ENCODE assay signal across 9 mouse cellular contexts in the genomic region with DNA sequence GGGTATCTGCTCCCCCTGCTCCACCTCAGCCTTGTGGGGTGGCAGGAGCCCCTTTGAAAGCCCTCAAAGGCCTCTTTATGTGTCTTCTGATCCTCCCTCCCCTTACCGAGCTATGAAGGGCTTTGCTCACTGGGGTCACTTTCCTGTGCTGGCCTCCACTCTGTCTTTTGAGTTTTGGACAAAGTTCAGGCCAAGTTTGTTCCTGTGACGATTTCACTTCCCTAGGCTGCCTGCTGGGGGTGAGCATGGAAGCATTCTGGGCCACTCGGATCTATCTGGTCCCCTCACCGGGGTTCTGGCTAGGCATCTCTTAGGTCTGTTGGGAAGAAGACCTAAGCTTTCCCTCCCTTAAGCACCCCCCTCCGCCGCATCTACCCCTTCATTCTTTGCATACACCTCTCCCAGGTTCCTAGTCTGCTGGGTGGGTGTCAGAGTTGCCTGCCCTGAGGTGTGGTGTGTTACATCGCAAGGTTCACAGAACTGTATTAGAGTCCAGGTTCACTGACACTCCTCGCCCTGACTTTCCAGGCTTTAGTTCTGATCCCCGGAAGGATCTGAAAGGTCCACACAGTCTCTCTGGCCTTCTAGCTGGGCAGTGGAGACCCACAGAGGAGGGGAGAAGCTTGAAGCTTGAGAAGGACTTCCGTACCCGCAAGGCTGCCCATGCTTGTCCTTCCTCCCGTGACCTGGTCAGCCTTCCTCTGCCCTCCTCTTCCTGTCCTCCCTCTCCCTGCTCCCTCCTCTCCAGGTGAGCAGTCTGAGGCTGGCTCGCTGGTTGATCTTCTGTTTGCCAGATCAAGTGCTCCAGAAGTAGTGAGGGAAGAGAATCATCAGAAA. TPM values are rescaled to one million over a fixed set of nuclear protein-coding genes. Genes with fewer than 3 reads are reported as not detected.
DNase-seq lines count a peak whose midpoint lies in the region; ATAC-seq and TF ChIP-seq lines count a peak whose summit lies in the region.
"Had no signal": no experiment of that assay in that cellular context is flagged by ENCODE, and none has a peak within 500 bp of the region (broad histone marks: within the 10 kb centered on the region; RNA-seq: fewer than 3 reads in every experiment).

No protein-coding gene starts in this region.

- intact Hi-C loops in gastrocnemius, postnatal 14 days (cut with DNase I; ENCODE audit: low total_unique reads): no loop called here

- H3K27ac ChIP-seq in forebrain, embryonic 11.5 days (ENCODE audit: low read depth, low read length): peak overlapping the region; percentile 98
- no peak overlapping the region for H3K27ac ChIP-seq in forebrain, postnatal 0 days (ENCODE audit: low read depth, low read length)
- H3K27ac ChIP-seq in liver, embryonic 11.5 days (ENCODE audit: low read depth, low read length): peak overlapping the region; percentile 28; the same call in 1 of the 2 replicates

- ATAC-seq in forebrain, embryonic 11.5 days (replicated peaks; ENCODE audit: low FRiP score): peak; percentile 1; the same call in 1 of the 2 replicates
- no peak for ATAC-seq in forebrain, postnatal 0 days
- ATAC-seq in liver, embryonic 11.5 days (replicated peaks; ENCODE audit: low FRiP score): 0 out of 2 replicates have a peak, but pooled peaks have one; percentile 6
- ATAC-seq in frontal cortex, adult (ENCODE audit: low TSS enrichment): no peak

- no peaks in the 10 kb centered on the region for H3K27me3 ChIP-seq in forebrain, embryonic 11.5 days (ENCODE audit: control insufficient read depth, insufficient read depth, low read length)
- no peaks in the 10 kb centered on the region for H3K27me3 ChIP-seq in forebrain, postnatal 0 days (ENCODE audit: insufficient read depth, low read length)
- H3K27me3 ChIP-seq in E14TG2a.4 (ENCODE audit: insufficient read depth, low read length): peaks cover 73% of the 10 kb centered on the region
- H3K27me3 ChIP-seq in liver, embryonic 11.5 days (replicated peaks; ENCODE audit: control insufficient read depth, insufficient read depth, low read length): no peaks in the 10 kb centered on the region

- H3K4me3 ChIP-seq in forebrain, embryonic 11.5 days (ENCODE audit: low read depth, low read length): no peak overlapping the region
- no peak overlapping the region for H3K4me3 ChIP-seq in forebrain, postnatal 0 days (ENCODE audit: low read depth, low read length)
- 0 out of 2 replicates have a peak overlapping the region, but pooled peaks have one; percentile 17 for H3K4me3 ChIP-seq in E14TG2a.4 (replicated peaks; ENCODE audit: low read length)
- H3K4me3 ChIP-seq in liver, embryonic 11.5 days (ENCODE audit: low read depth, low read length): no peak overlapping the region

- H3K4me2 ChIP-seq in forebrain, embryonic 11.5 days (ENCODE audit: low read depth, low read length, severe bottlenecking): peak overlapping the region; percentile 40; the same call in 1 of the 2 replicates
- H3K4me2 ChIP-seq in forebrain, postnatal 0 days (ENCODE audit: low read depth): no peak overlapping the region
- peak overlapping the region; percentile 41 for H3K4me2 ChIP-seq in liver, embryonic 11.5 days

- peak overlapping the region; percentile 55 for H3K9ac ChIP-seq in forebrain, embryonic 11.5 days (ENCODE audit: low read length)
- no peak overlapping the region for H3K9ac ChIP-seq in forebrain, postnatal 0 days
- no peak overlapping the region for H3K9ac ChIP-seq in liver, embryonic 11.5 days (ENCODE audit: low read depth, low read length)

- no peaks in the 10 kb centered on the region for H3K36me3 ChIP-seq in forebrain, embryonic 11.5 days (ENCODE audit: control insufficient read depth, insufficient read depth, low read length)
- no peaks in the 10 kb centered on the region for H3K36me3 ChIP-seq in forebrain, postnatal 0 days (ENCODE audit: insufficient read depth)
- H3K36me3 ChIP-seq in E14TG2a.4 (ENCODE audit: insufficient read depth, low read length): no peaks in the 10 kb centered on the region
- no peaks in the 10 kb centered on the region for H3K36me3 ChIP-seq in liver, embryonic 11.5 days (ENCODE audit: control insufficient read depth, insufficient read depth, low read length)

- no peak for DNase-seq in forebrain, embryonic 11.5 days (ENCODE audit: low spot score)
- DNase-seq in forebrain, postnatal 0 days: no peak
- DNase-seq in kidney, adult 8-10 months: peak; percentile 59 to 62
- DNase-seq in liver, embryonic 11.5 days (ENCODE audit: low spot score): no peak
- no peak for DNase-seq in gastrocnemius, postnatal 4 days (ENCODE audit: low spot score in 2 of 2)
- no peak for DNase-seq in gastrocnemius, postnatal 14 days
- DNase-seq: cerebellum, postnatal 14 days had no signal

- WGBS in forebrain, embryonic 11.5 days: 11% methylated on average over 13 of the region's 13 CpGs
- 34% methylated on average over 13 of the region's 13 CpGs for WGBS in forebrain, postnatal 0 days
- WGBS in liver, embryonic 11.5 days: 41% methylated on average over 13 of the region's 13 CpGs

- no peaks in the 10 kb centered on the region for H3K9me3 ChIP-seq in forebrain, embryonic 11.5 days (ENCODE audit: control insufficient read depth, low read length)
- H3K9me3 ChIP-seq in forebrain, postnatal 0 days (ENCODE audit: low read length): no peaks in the 10 kb centered on the region
- H3K9me3 ChIP-seq in E14TG2a.4 (ENCODE audit: low read length): no peaks in the 10 kb centered on the region
- H3K9me3 ChIP-seq in liver, embryonic 11.5 days (ENCODE audit: control insufficient read depth, low read length): no peaks in the 10 kb centered on the region

- no peak for TF ChIP-seq CTCF in forebrain, postnatal 0 days (IDR thresholded peaks at IDR 0.05; ENCODE audit: low read depth)
- no peak for TF ChIP-seq CTCF in E14TG2a.4 (conservative IDR thresholded peaks at IDR 0.05; ENCODE audit: low read length)

- peaks cover 40% of the 10 kb centered on the region for H3K4me1 ChIP-seq in forebrain, embryonic 11.5 days (replicated peaks; ENCODE audit: control insufficient read depth, insufficient read depth, low read length)
- no peaks in the 10 kb centered on the region for H3K4me1 ChIP-seq in forebrain, postnatal 0 days (ENCODE audit: insufficient read depth)
- peaks cover 56% of the 10 kb centered on the region for H3K4me1 ChIP-seq in E14TG2a.4 (replicated peaks; ENCODE audit: low read depth, low read length)
- peaks cover 36% of the 10 kb centered on the region for H3K4me1 ChIP-seq in liver, embryonic 11.5 days (replicated peaks; ENCODE audit: control insufficient read depth, insufficient read depth, low read length)

RNA-seq across cellular contexts. Expression of gene Slc45a3, which starts 9.9 kb away (rescaled TPM):
- polyA plus RNA-seq in forebrain, embryonic 11.5 days (2014; fragmentation: Nextera tagmentation; extraction: Ambion mirVana): 8.4 and 9.4 TPM in 2 replicates
- total RNA-seq in forebrain, postnatal 0 days (2014; rRNA removed): 0.85 and 0.86 TPM in 2 replicates
- polyA plus RNA-seq in forebrain, postnatal 0 days (2015; fragmentation: Nextera tagmentation; extraction: Ambion mirVana): 0.69 and 0.78 TPM in 2 replicates
- polyA plus RNA-seq in liver, embryonic 11.5 days (2014; fragmentation: Nextera tagmentation; extraction: Ambion mirVana): 3.5 and 3.8 TPM in 2 replicates
- 1 to 10 TPM; 3.2 to 3.3 TPM for total RNA-seq in gastrocnemius, postnatal 4 days (2021)
- total RNA-seq in gastrocnemius, postnatal 14 days (2021): 1 to 10 TPM; 1.0 to 1.1 TPM

RNA-seq across cellular contexts. Expression of gene Elk4, which starts 34.7 kb away (rescaled TPM):
- 19.8 and 20.3 TPM in 2 replicates for polyA plus RNA-seq in forebrain, embryonic 11.5 days (2014; fragmentation: Nextera tagmentation; extraction: Ambion mirVana)
- 18.6 and 25.5 TPM in 2 replicates for total RNA-seq in forebrain, postnatal 0 days (2014; rRNA removed)
- 8.0 and 8.2 TPM in 2 replicates for polyA plus RNA-seq in forebrain, postnatal 0 days (2015; fragmentation: Nextera tagmentation; extraction: Ambion mirVana)
- polyA plus RNA-seq in liver, embryonic 11.5 days (2014; fragmentation: Nextera tagmentation; extraction: Ambion mirVana): 17.8 and 20.9 TPM in 2 replicates
- 10 to 100 TPM; 89.7 to 91.0 TPM for total RNA-seq in gastrocnemius, postnatal 4 days (2021)
- 10 to 100 TPM; 65.1 to 65.8 TPM for total RNA-seq in gastrocnemius, postnatal 14 days (2021)

Comparison
In these comparisons a context has a peak if more than half of its experiments do, and no peak if none do; other contexts are left out.
1. ATAC-seq: peak in forebrain, embryonic 11.5 days (single experiment) and liver, embryonic 11.5 days (single experiment); none in forebrain, postnatal 0 days (single experiment) and frontal cortex, adult (single experiment).
2. DNase-seq: peak in kidney, adult 8-10 months (2 of 2); none in forebrain, embryonic 11.5 days (single experiment), forebrain, postnatal 0 days (single experiment), liver, embryonic 11.5 days (single experiment), gastrocnemius, postnatal 4 days (0 of 2) and gastrocnemius, postnatal 14 days (single experiment).